Mouse (Mus musculus): ENCODE data around the gene Zhx3. TPM values are rescaled to one million over a fixed set of nuclear protein-coding genes. Genes with fewer than 3 reads are reported as not detected.
A peak's percentile ranks its signal among the peaks of the same experiment; 100 is the strongest.

Zhx3 gene
- polyA plus RNA-seq, 1 experiment from 2014 or later = 5.1 TPM

DNA sequence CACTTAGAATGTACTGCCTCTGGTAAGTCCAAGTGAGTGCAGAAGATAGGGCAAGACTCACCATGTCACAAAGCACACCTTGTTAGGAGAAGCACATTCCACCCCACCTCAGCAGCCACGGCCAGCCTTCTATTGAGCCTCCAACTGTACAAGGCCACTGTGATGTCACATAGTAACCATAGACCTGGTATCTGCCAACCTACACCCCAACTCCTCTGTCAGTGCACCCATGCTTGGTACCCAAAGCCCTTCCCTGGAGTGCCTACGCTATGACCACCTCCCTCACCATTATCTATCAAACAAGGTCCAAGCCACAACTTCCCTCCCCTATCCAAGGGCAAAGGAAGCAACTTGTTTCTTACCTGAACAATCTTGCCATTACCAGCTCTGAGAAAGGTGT is 103.8 kb downstream of the Zhx3 start:
- 0 out of 2 replicates have a peak, but pooled peaks have one; percentile 19 for ATAC-seq (replicated peaks; ENCODE audit: insufficient number of reproducible peaks, low FRiP score, low TSS enrichment)
- no peak overlapping the region for H3K4me2 ChIP-seq
- no peak overlapping the region for H3K9ac ChIP-seq (ENCODE audit: low read depth, low read length)
- 94% methylated on average over 2 of the region's 2 CpGs for WGBS (ENCODE audit: insufficient replicate concordance)
- H3K4me3 ChIP-seq (ENCODE audit: low read depth, low read length) = no peak overlapping the region
- no peak overlapping the region for H3K27ac ChIP-seq (ENCODE audit: low read depth, low read length)
- no peaks in the 10 kb centered on the region for H3K27me3 ChIP-seq (ENCODE audit: control insufficient read depth, insufficient read depth, low read length)
- H3K4me1 ChIP-seq (ENCODE audit: control insufficient read depth, insufficient read depth, low read length) = no peaks in the 10 kb centered on the region
- H3K36me3 ChIP-seq (ENCODE audit: control insufficient read depth, insufficient read depth, low read length) = peaks cover 5% of the 10 kb centered on the region; the same call in 1 of the 2 replicates
- no peaks in the 10 kb centered on the region for H3K9me3 ChIP-seq (replicated peaks; ENCODE audit: control insufficient read depth, low read length)

DNA sequence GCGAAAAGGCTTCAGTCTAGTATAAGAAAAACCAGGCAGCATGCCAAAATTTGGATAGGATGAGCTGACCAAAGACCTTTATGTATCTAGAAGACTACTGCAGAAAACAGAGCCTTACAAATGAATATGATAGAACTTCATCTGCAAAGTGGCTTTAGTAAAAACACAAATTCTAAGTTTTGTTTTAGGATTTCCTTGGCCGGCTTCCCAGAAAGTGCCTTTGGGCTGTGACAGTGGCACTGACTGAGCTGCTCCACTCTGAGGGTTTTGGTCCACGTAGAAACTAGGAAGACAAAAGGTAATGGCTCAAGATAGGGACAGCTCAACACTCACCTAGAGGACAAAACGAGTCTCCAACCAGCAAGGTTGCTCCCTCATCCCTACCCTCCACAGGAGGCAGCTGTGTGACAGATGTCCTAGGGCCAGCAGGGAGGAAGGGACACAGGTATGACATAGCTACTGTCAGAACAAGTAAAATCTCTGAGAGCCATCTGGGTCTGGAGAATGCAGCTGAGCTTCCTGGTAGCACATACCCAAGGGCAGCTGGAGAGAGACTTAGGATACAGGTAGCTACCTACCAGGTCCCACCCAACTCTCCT is 104.6 kb downstream of the Zhx3 start:
- no peak overlapping the region for H3K27ac ChIP-seq (ENCODE audit: low read depth, low read length)
- WGBS (ENCODE audit: insufficient replicate concordance) = 71% methylated on average over 4 of the region's 4 CpGs
- H3K9ac ChIP-seq (ENCODE audit: low read depth, low read length) = no peak overlapping the region
- H3K36me3 ChIP-seq (ENCODE audit: control insufficient read depth, insufficient read depth, low read length) = peaks cover 5% of the 10 kb centered on the region; the same call in 1 of the 2 replicates
- H3K4me3 ChIP-seq (ENCODE audit: low read depth, low read length) = no peak overlapping the region
- no peak for ATAC-seq (replicated peaks; ENCODE audit: insufficient number of reproducible peaks, low FRiP score, low TSS enrichment)
- H3K9me3 ChIP-seq (replicated peaks; ENCODE audit: control insufficient read depth, low read length) = no peaks in the 10 kb centered on the region
- H3K4me2 ChIP-seq = no peak overlapping the region
- H3K27me3 ChIP-seq (ENCODE audit: control insufficient read depth, insufficient read depth, low read length) = no peaks in the 10 kb centered on the region
- no peaks in the 10 kb centered on the region for H3K4me1 ChIP-seq (ENCODE audit: control insufficient read depth, insufficient read depth, low read length)

GRCm38 (mm10) chr2:160767201-160767600 is 105.6 kb downstream of the Zhx3 start:
- H3K36me3 ChIP-seq (ENCODE audit: control insufficient read depth, insufficient read depth, low read length) = peaks cover 9% of the 10 kb centered on the region
- H3K4me2 ChIP-seq = no peak overlapping the region
- H3K9ac ChIP-seq (ENCODE audit: low read depth, low read length) = no peak overlapping the region
- H3K27me3 ChIP-seq (ENCODE audit: control insufficient read depth, insufficient read depth, low read length) = no peaks in the 10 kb centered on the region
- ATAC-seq (replicated peaks; ENCODE audit: insufficient number of reproducible peaks, low FRiP score, low TSS enrichment) = no peak
- no peaks in the 10 kb centered on the region for H3K9me3 ChIP-seq (replicated peaks; ENCODE audit: control insufficient read depth, low read length)
- H3K4me1 ChIP-seq (ENCODE audit: control insufficient read depth, insufficient read depth, low read length) = no peaks in the 10 kb centered on the region
- H3K4me3 ChIP-seq (ENCODE audit: low read depth, low read length) = no peak overlapping the region
- no peak overlapping the region for H3K27ac ChIP-seq (ENCODE audit: low read depth, low read length)
- WGBS (ENCODE audit: insufficient replicate concordance) = 88% methylated on average over 2 of the region's 2 CpGs

DNA sequence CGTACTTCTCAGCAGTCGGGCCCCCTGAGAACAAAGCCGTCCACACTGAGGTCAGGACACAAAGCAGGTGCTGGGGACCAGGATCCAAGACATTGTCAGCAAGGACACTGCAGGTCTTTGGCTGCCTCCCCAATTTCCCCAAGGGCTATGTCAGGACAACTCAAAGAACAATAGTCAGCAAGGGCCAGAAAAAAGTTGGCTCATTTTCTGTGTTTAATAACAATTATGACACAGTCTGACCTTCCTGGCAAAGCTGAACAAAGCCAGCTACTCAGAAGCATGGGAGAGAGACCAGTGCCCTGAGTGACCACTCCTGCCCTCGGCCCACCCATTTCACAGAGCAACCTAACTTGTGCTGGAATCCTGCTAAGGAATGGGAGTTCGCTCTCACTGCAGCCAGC is 106.4 kb downstream of the Zhx3 start:
- Histone ChIP-seq H3K27ac (ENCODE audit: low read depth, low read length) (no peak overlapping the region), H3K4me2 (no peak overlapping the region), H3K4me3 (ENCODE audit: low read depth, low read length) (no peak overlapping the region), H3K9me3 (replicated peaks; ENCODE audit: control insufficient read depth, low read length) (no peaks in the 10 kb centered on the region), H3K9ac (ENCODE audit: low read depth, low read length) (no peak overlapping the region), H3K4me1 (ENCODE audit: control insufficient read depth, insufficient read depth, low read length) (no peaks in the 10 kb centered on the region), H3K27me3 (ENCODE audit: control insufficient read depth, insufficient read depth, low read length) (no peaks in the 10 kb centered on the region), H3K36me3 (ENCODE audit: control insufficient read depth, insufficient read depth, low read length) (peaks cover 17% of the 10 kb centered on the region)
- 70% methylated on average over 5 of the region's 5 CpGs for WGBS (ENCODE audit: insufficient replicate concordance)
- no peak for ATAC-seq (replicated peaks; ENCODE audit: insufficient number of reproducible peaks, low FRiP score, low TSS enrichment)

GRCm38 (mm10) chr2:160765096-160765495 is 107.7 kb downstream of the Zhx3 start:
- no peaks in the 10 kb centered on the region for H3K27me3 ChIP-seq (ENCODE audit: control insufficient read depth, insufficient read depth, low read length)
- 73% methylated on average over 3 of the region's 3 CpGs for WGBS (ENCODE audit: insufficient replicate concordance)
- no peak overlapping the region for H3K27ac ChIP-seq (ENCODE audit: low read depth, low read length)
- H3K9ac ChIP-seq (ENCODE audit: low read depth, low read length) = no peak overlapping the region
- H3K9me3 ChIP-seq (replicated peaks; ENCODE audit: control insufficient read depth, low read length) = no peaks in the 10 kb centered on the region
- H3K4me2 ChIP-seq = no peak overlapping the region
- no peaks in the 10 kb centered on the region for H3K4me1 ChIP-seq (ENCODE audit: control insufficient read depth, insufficient read depth, low read length)
- no peak for ATAC-seq (replicated peaks; ENCODE audit: insufficient number of reproducible peaks, low FRiP score, low TSS enrichment)
- no peak overlapping the region for H3K4me3 ChIP-seq (ENCODE audit: low read depth, low read length)
- peaks cover 22% of the 10 kb centered on the region for H3K36me3 ChIP-seq (ENCODE audit: control insufficient read depth, insufficient read depth, low read length)

- H3K36me3 ChIP-seq (ENCODE audit: control insufficient read depth, insufficient read depth, low read length) = peaks cover 30% of the 10 kb centered on the region
- ATAC-seq (replicated peaks; ENCODE audit: insufficient number of reproducible peaks, low FRiP score, low TSS enrichment) = no peak
- H3K9me3 ChIP-seq (replicated peaks; ENCODE audit: control insufficient read depth, low read length) = no peaks in the 10 kb centered on the region
- no peak overlapping the region for H3K4me3 ChIP-seq (ENCODE audit: low read depth, low read length)
- H3K27me3 ChIP-seq (ENCODE audit: control insufficient read depth, insufficient read depth, low read length) = no peaks in the 10 kb centered on the region
- H3K9ac ChIP-seq (ENCODE audit: low read depth, low read length) = no peak overlapping the region
- H3K4me1 ChIP-seq (ENCODE audit: control insufficient read depth, insufficient read depth, low read length) = no peaks in the 10 kb centered on the region
- 84% methylated on average over 2 of the region's 2 CpGs for WGBS (ENCODE audit: insufficient replicate concordance)
- H3K27ac ChIP-seq (ENCODE audit: low read depth, low read length) = no peak overlapping the region
- H3K4me2 ChIP-seq = no peak overlapping the region
Observed at GRCm38 (mm10) chr2:160764386-160764785, 108.4 kb downstream of the Zhx3 start.

DNA sequence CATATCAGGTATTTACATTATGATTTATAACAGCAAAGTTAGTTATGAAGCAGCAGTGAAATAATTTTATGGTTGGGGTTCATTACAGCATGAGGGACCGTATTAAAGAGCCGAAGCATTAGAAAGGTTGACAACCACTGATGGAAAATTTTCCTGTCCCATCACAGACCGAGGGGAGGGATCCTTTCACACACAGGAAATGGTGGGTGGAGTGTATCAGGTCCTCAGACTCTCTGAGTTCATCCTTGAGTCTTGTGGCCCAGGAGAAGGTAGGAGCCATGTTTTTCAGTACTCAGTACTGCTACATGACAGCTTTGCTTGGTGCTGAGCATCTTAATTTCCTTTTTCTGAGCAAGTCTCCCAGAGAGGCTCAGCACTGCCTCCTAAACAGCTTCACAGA is 109.0 kb downstream of the Zhx3 start:
- H3K4me3 ChIP-seq (ENCODE audit: low read depth, low read length) = no peak overlapping the region
- peaks cover 35% of the 10 kb centered on the region for H3K36me3 ChIP-seq (ENCODE audit: control insufficient read depth, insufficient read depth, low read length)
- 77% methylated on average over 3 of the region's 3 CpGs for WGBS (ENCODE audit: insufficient replicate concordance)
- H3K27ac ChIP-seq (ENCODE audit: low read depth, low read length) = no peak overlapping the region
- ATAC-seq (replicated peaks; ENCODE audit: insufficient number of reproducible peaks, low FRiP score, low TSS enrichment) = no peak
- no peaks in the 10 kb centered on the region for H3K9me3 ChIP-seq (replicated peaks; ENCODE audit: control insufficient read depth, low read length)
- H3K27me3 ChIP-seq (ENCODE audit: control insufficient read depth, insufficient read depth, low read length) = no peaks in the 10 kb centered on the region
- H3K9ac ChIP-seq (ENCODE audit: low read depth, low read length) = no peak overlapping the region
- no peak overlapping the region for H3K4me2 ChIP-seq
- H3K4me1 ChIP-seq (ENCODE audit: control insufficient read depth, insufficient read depth, low read length) = no peaks in the 10 kb centered on the region

DNA sequence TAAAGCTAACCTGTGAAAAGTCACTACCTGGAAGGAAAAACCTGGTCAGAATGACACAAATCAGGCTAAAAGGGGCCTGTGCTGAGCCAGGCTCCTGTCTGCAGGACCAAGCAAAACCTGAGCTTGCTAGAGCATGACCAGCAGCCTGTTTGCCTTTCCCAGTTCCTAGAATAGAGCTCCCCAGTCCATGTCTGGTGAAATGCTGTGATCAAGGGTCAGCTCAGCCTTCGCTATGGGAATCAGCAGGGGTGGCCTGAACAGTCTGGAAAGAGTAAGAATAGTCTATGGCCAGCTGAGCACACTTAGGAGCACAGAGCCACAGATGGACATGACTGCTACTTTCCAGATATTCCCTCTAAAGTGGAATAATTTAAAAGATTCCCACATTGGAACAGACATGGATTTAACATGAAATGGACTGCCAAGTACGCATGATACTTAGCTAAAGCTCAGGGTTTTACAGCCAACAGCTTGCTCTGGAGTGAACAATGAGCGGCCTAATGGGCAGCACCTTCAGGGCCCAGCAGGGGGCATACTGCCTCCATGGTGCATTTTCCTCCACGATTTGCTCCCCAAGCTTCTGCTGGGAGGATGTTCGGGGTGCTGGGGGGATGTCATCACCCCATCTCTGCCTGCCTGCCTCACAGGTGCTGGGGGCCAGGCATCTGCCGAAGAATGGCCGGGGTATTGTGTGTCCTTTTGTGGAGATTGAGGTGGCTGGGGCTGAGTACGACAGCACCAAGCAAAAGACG is 112.2 kb downstream of the Zhx3 start:
- 87% methylated on average over 9 of the region's 9 CpGs for WGBS (ENCODE audit: insufficient replicate concordance)
- Histone ChIP-seq H3K4me3 (ENCODE audit: low read depth, low read length) (no peak overlapping the region), H3K27ac (ENCODE audit: low read depth, low read length) (no peak overlapping the region), H3K4me2 (no peak overlapping the region), H3K36me3 (ENCODE audit: control insufficient read depth, insufficient read depth, low read length) (peaks cover 51% of the 10 kb centered on the region), H3K4me1 (ENCODE audit: control insufficient read depth, insufficient read depth, low read length) (no peaks in the 10 kb centered on the region), H3K27me3 (ENCODE audit: control insufficient read depth, insufficient read depth, low read length) (no peaks in the 10 kb centered on the region), H3K9me3 (replicated peaks; ENCODE audit: control insufficient read depth, low read length) (no peaks in the 10 kb centered on the region), H3K9ac (ENCODE audit: low read depth, low read length) (no peak overlapping the region)
- ATAC-seq (replicated peaks; ENCODE audit: insufficient number of reproducible peaks, low FRiP score, low TSS enrichment) = no peak

Measured in heart, embryonic 11.5 days (tissue).